Mouse (Mus musculus) stomach, postnatal 0 days (tissue): ENCODE measurements around the gene Padi4. TPM values are rescaled to one million over a fixed set of nuclear protein-coding genes. Genes with fewer than 3 reads are reported as not detected.
A peak's percentile ranks its signal among the peaks of the same experiment; 100 is the strongest.

Experiments used
- ATAC-seq: fragments of 200-750 bp; cut with Nextera tagmentation; 2 replicates; pipeline ENCODE4 v1.8.0; 2017; ENCODE audit not compliant: low FRiP score, low TSS enrichment
- DNase-seq: peaks from one replicate; pipeline ENCODE4 v3.0.0-alpha.2; 2016; ENCODE audit warnings: low spot score
- H3K27ac ChIP-seq: fragments of 300-500 bp; sonication (generic); replicated peaks from 2 replicates; pipeline ENCODE4 v1.5.1; 2014; ENCODE audit warnings: mild to moderate bottlenecking, control low read depth
- H3K27me3 ChIP-seq: fragments of 300-500 bp; sonication (generic); 2 replicates; pipeline ENCODE4 v1.6.1; 2014; ENCODE audit warnings: low read length; ENCODE audit not compliant: control insufficient read depth, insufficient read depth
- H3K36me3 ChIP-seq: fragments of 300-500 bp; sonication (generic); 2 replicates; pipeline ENCODE4 v1.6.1; 2014; ENCODE audit warnings: low read length, mixed read lengths; ENCODE audit not compliant: control insufficient read depth, insufficient read depth
- H3K4me1 ChIP-seq: fragments of 300-500 bp; sonication (generic); replicated peaks from 2 replicates; pipeline ENCODE4 v1.6.1; 2014; ENCODE audit warnings: antibody characterized with exemption; ENCODE audit not compliant: control insufficient read depth, insufficient read depth
- H3K4me2 ChIP-seq: fragments of 300-500 bp; sonication (generic); replicated peaks from 2 replicates; pipeline ENCODE4 v1.6.1; 2014; ENCODE audit warnings: low read depth, mild to moderate bottlenecking, control low read depth, moderate library complexity
- H3K4me3 ChIP-seq: fragments of 300-500 bp; sonication (generic); 2 replicates; pipeline ENCODE4 v1.5.1; 2014; ENCODE audit warnings: low read depth, low read length, control low read depth
- H3K9ac ChIP-seq: fragments of 300-500 bp; sonication (generic); 2 replicates; pipeline ENCODE4 v1.6.1; 2014; ENCODE audit warnings: mild to moderate bottlenecking, low read length, control low read depth, mixed read lengths
- H3K9me3 ChIP-seq: fragments of 300-500 bp; sonication (generic); 2 replicates; pipeline ENCODE4 v1.6.1; 2016; ENCODE audit warnings: low read length; ENCODE audit not compliant: control insufficient read depth
- CTCF ChIP-seq: IDR thresholded peaks from 2 replicates; pipeline ENCODE4 v1.5.1; 2016; ENCODE audit warnings: antibody characterized with exemption, low read depth, mild to moderate bottlenecking, moderate library complexity
- EP300 ChIP-seq: optimal IDR thresholded peaks from 2 replicates; pipeline ENCODE3; 2016; ENCODE audit warnings: antibody characterized with exemption
- WGBS: fragments of 180-500 bp; shearing (Covaris S2); extraction: QIAGEN DNeasy Blood & Tissue Kit; methylation state at CpG from one replicate; pipeline ENCODE4 v1.1.7; 2014; 5-methylcytosine and 5-hydroxymethylcytosine counted together
- polyA plus RNA-seq: library from polyadenylated mRNA; unstranded; fragments of >200 nt; fragmentation: Nextera tagmentation; extraction: Ambion mirVana; gene quantifications from 2 replicates; pipeline ENCODE4 v1.2.1, GENCODE M21; 2015

Gene Padi4
- polyA plus RNA-seq, 1 experiment from 2014 or later, result 0.23 TPM

DNA sequence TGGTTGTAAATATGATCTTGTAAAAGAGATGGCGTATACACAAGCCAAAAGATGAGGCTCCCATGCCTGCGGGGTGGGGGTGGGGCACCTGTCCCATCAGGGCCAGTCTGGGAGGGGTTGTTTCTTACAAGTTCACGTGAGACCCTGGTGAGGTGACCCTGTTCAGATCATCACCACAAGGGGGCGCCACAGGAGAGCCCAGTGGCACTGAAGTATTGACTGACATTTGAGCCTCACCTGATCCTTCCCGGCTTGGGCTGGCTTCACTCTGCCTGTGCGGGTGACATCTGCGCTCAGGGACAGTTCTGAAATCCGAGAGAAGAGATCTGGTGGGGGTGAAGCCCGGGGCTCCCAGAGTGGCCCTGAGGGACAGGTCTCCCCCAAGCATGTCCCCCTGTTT is 10.9 kb downstream of the Padi4 start:
- H3K4me1 ChIP-seq, result no peaks in the 10 kb centered on the region
- 15% methylated on average over 9 of the region's 9 CpGs for WGBS
- no peak overlapping the region for H3K27ac ChIP-seq
- no peak overlapping the region for H3K9ac ChIP-seq
- ATAC-seq (peak; percentile 28; the same call in 1 of the 2 replicates), DNase-seq (peak; percentile 73)
- no peaks in the 10 kb centered on the region for H3K9me3 ChIP-seq
- TF ChIP-seq CTCF, result peak; percentile 76
- no peak for TF ChIP-seq EP300
- H3K4me2 ChIP-seq, result no peak overlapping the region
- no peaks in the 10 kb centered on the region for H3K27me3 ChIP-seq
- H3K4me3 ChIP-seq, result no peak overlapping the region
- H3K36me3 ChIP-seq, result no peaks in the 10 kb centered on the region

DNA sequence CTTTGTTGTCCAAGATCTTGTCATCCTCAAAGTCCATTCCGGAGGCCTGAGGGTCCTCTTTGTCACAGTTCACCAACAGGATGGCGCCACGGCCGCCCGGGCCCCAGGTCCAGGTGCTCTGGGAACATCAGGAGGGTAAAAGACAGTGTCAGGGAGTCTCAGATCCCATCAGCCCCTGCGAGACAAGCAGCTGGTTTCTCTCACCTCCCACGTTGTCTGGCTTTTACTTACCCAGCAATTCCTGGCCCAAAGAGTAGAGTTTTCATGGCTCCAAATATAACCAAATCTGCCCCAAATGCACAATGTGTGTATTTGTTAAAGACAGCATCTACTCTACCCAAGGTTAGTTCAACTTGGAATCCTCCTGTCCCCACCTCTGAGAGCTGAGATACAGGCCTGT is 12.4 kb downstream of the Padi4 start:
- Histone ChIP-seq H3K4me3 (no peak overlapping the region), H3K4me2 (no peak overlapping the region), H3K9ac (no peak overlapping the region), H3K27me3 (no peaks in the 10 kb centered on the region), H3K4me1 (no peaks in the 10 kb centered on the region), H3K36me3 (no peaks in the 10 kb centered on the region), H3K9me3 (no peaks in the 10 kb centered on the region), H3K27ac (no peak overlapping the region)
- 82% methylated on average over 7 of the region's 7 CpGs for WGBS
- DNase-seq (no peak), ATAC-seq (no peak)
- TF ChIP-seq CTCF (no peak), EP300 (no peak)

DNA sequence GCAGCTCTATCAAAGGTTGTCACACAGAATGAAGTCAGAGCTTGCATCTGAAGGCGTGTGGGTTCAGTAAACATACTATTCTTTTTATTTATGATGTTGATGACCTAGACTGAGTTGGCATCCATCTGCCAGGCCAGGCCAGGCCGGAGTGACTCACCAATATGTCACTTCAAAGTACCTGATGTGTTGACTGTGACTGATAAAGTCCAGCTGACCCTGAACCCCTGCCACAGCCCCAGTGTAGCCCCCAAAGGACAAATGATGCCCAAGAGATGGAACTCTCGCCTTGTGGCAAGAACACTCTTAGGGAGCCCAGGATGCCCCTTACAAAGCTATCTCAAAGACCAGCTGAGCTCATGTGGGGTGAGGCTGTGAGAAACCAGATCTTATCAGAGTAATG is 18.2 kb downstream of the Padi4 start:
- no peaks in the 10 kb centered on the region for H3K4me1 ChIP-seq
- DNase-seq, result no peak
- no peak overlapping the region for H3K9ac ChIP-seq
- H3K27ac ChIP-seq, result no peak overlapping the region
- no peak overlapping the region for H3K4me3 ChIP-seq
- no peaks in the 10 kb centered on the region for H3K36me3 ChIP-seq
- H3K4me2 ChIP-seq, result no peak overlapping the region
- 70% methylated on average over 3 of the region's 3 CpGs for WGBS
- ATAC-seq, result no peak
- H3K9me3 ChIP-seq, result no peaks in the 10 kb centered on the region
- H3K27me3 ChIP-seq, result no peaks in the 10 kb centered on the region
- TF ChIP-seq EP300 (no peak), CTCF (no peak)

DNA sequence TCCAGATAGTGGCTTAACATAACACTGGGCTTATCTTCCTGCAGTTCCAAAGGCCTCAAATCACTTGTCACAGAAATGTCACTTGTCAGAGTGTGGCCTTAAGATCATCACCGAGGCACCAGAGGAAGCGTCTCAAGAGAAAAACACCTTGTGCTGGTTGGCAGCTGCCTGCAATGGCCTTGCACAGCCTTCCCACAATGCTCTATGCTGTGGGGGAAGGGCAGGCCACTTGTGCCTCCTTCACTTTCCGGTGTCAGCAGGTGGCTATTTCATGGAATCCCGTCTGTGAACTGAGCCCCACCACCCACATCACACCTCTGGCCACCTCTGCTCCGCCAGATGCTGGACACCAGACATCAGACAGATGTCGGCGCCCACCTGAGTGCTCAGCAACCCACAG is 20.7 kb downstream of the Padi4 start:
- ATAC-seq (no peak), DNase-seq (no peak)
- Histone ChIP-seq H3K9me3 (no peaks in the 10 kb centered on the region), H3K9ac (no peak overlapping the region), H3K27me3 (no peaks in the 10 kb centered on the region), H3K4me3 (no peak overlapping the region), H3K27ac (no peak overlapping the region), H3K4me2 (no peak overlapping the region), H3K4me1 (no peaks in the 10 kb centered on the region), H3K36me3 (no peaks in the 10 kb centered on the region)
- 65% methylated on average over 7 of the region's 7 CpGs for WGBS
- TF ChIP-seq EP300, result no peak
- no peak for TF ChIP-seq CTCF

DNA sequence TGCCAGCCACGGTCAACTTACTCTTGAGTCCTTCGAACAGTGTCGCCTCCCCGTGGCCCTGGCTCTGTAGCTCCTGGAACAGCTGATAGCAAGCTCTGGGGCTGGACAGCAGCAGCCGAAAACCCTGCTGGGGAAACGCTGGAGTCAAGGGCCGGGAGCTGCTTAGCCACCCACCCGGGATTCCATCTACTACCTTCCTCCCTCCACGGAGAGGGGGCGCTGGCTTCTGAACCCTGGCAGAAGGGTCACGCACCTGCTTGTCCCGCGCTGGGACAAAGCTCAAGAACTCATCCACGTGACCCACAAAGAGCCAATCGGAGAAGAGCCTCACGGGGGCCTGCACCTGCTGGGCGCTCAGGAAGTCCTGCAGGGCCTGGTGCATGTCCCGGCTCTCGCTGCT is 23.7 kb downstream of the Padi4 start:
- H3K4me3 ChIP-seq, result no peak overlapping the region
- H3K4me2 ChIP-seq, result no peak overlapping the region; the same call in 1 of the 2 replicates
- TF ChIP-seq EP300 (no peak), CTCF (peak; percentile 38; the same call in 1 of the 2 replicates)
- DNase-seq (peak; percentile 60), ATAC-seq (peak; percentile 43; the same call in 1 of the 2 replicates)
- no peaks in the 10 kb centered on the region for H3K27me3 ChIP-seq
- 14% methylated on average over 19 of the region's 19 CpGs for WGBS
- no peaks in the 10 kb centered on the region for H3K4me1 ChIP-seq
- no peak overlapping the region for H3K27ac ChIP-seq
- no peaks in the 10 kb centered on the region for H3K36me3 ChIP-seq
- H3K9me3 ChIP-seq, result no peaks in the 10 kb centered on the region
- H3K9ac ChIP-seq, result no peak overlapping the region; the same call in 1 of the 2 replicates

DNA sequence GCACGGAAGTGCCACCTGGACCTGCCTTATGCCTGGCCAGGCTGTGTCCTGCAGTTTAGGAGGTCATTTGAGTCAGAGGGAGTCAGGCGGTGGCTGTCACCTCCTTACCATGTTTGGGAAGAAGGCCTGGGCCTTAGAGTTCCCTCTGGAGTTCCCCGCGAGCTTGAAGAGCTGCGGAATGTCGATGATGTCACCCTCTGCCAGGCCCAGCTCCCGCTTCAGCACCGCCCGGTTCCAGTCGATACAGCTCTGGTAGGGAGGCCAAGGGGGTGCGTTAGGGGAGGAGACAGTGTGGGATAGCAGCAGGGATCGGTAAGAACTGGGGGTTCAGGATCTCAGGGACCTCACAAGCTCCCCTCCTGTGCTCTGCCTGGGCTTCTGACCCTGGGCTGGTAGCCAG is 26.1 kb downstream of the Padi4 start:
- TF ChIP-seq CTCF, result no peak
- no peak for TF ChIP-seq EP300
- Histone ChIP-seq H3K9me3 (no peaks in the 10 kb centered on the region), H3K27me3 (no peaks in the 10 kb centered on the region), H3K9ac (peak overlapping the region; percentile 41; the same call in 1 of the 2 replicates), H3K4me1 (no peaks in the 10 kb centered on the region), H3K27ac (no peak overlapping the region), H3K4me2 (no peak overlapping the region), H3K36me3 (no peaks in the 10 kb centered on the region), H3K4me3 (no peak overlapping the region)
- ATAC-seq (peak; percentile 67; the same call in 1 of the 2 replicates), DNase-seq (peak; percentile 39)
- WGBS, result 15% methylated on average over 12 of the region's 12 CpGs
